Mouse (Mus musculus): ENCODE measurements around the gene Grb14. TPM values are rescaled to one million over a fixed set of nuclear protein-coding genes. Genes with fewer than 3 reads are reported as not detected.

The Grb14 gene
- polyA plus RNA-seq, 1 experiment from 2014 or later: 11.6 TPM

GRCm38 (mm10) chr2:65022363-65023240 lies 2.2 kb downstream of the Grb14 start:
- Histone ChIP-seq H3K9me3 (ENCODE audit: control insufficient read depth, low read length) (no peaks in the 10 kb centered on the region), H3K36me3 (ENCODE audit: control insufficient read depth, insufficient read depth, low read length) (no peaks in the 10 kb centered on the region), H3K4me1 (ENCODE audit: control insufficient read depth, insufficient read depth, low read length) (no peaks in the 10 kb centered on the region), H3K9ac (ENCODE audit: low read depth, low read length) (peak overlapping the region; percentile 69), H3K27me3 (replicated peaks; ENCODE audit: control insufficient read depth, insufficient read depth, low read length) (0 out of 2 replicates have a peak, but pooled peaks cover 3% of the 10 kb centered on the region), H3K4me3 (ENCODE audit: low read depth, low read length) (peak overlapping the region; percentile 77), H3K27ac (replicated peaks; ENCODE audit: low read depth, low read length) (no peak overlapping the region), H3K4me2 (ENCODE audit: low read depth, low read length) (peak overlapping the region; percentile 100)
- peak; percentile 93 for ATAC-seq (ENCODE audit: low read depth)
- WGBS: under 1% methylated on average over 47 of the region's 71 CpGs
- peak; percentile 73 for DNase-seq (ENCODE audit: low spot score)

GRCm38 (mm10) chr2:65021691-65022362 lies 3.0 kb downstream of the Grb14 start:
- 7% methylated on average over 15 of the region's 15 CpGs for WGBS
- peak; percentile 31 for DNase-seq (ENCODE audit: low spot score)

GRCm38 (mm10) chr2:65017375-65017774 lies 7.4 kb downstream of the Grb14 start:
- ATAC-seq (ENCODE audit: low read depth) (no peak), DNase-seq (ENCODE audit: low spot score) (no peak)
- H3K4me3 ChIP-seq (ENCODE audit: low read depth, low read length): no peak overlapping the region
- no peaks in the 10 kb centered on the region for H3K4me1 ChIP-seq (ENCODE audit: control insufficient read depth, insufficient read depth, low read length)
- H3K9ac ChIP-seq (ENCODE audit: low read depth, low read length): no peak overlapping the region
- H3K27ac ChIP-seq (replicated peaks; ENCODE audit: low read depth, low read length): no peak overlapping the region
- no peaks in the 10 kb centered on the region for H3K9me3 ChIP-seq (ENCODE audit: control insufficient read depth, low read length)
- H3K27me3 ChIP-seq (replicated peaks; ENCODE audit: control insufficient read depth, insufficient read depth, low read length): 0 out of 2 replicates have a peak, but pooled peaks cover 3% of the 10 kb centered on the region
- no peak overlapping the region for H3K4me2 ChIP-seq (ENCODE audit: low read depth, low read length)
- no peaks in the 10 kb centered on the region for H3K36me3 ChIP-seq (ENCODE audit: control insufficient read depth, insufficient read depth, low read length)
- 86% methylated on average over 2 of the region's 2 CpGs for WGBS

More at GRCm38 (mm10) chr2:65021691-65022362, 3.0 kb downstream of the Grb14 start:
- H3K36me3 ChIP-seq (ENCODE audit: control insufficient read depth, insufficient read depth, low read length): no peaks in the 10 kb centered on the region
- peak overlapping the region; percentile 77 for H3K4me3 ChIP-seq (ENCODE audit: low read depth, low read length)
- H3K27ac ChIP-seq (replicated peaks; ENCODE audit: low read depth, low read length): no peak overlapping the region
- peak overlapping the region; percentile 69 for H3K9ac ChIP-seq (ENCODE audit: low read depth, low read length)
- no peak for ATAC-seq (ENCODE audit: low read depth)
- peak overlapping the region; percentile 100 for H3K4me2 ChIP-seq (ENCODE audit: low read depth, low read length)
- H3K9me3 ChIP-seq (ENCODE audit: control insufficient read depth, low read length): no peaks in the 10 kb centered on the region
- H3K4me1 ChIP-seq (ENCODE audit: control insufficient read depth, insufficient read depth, low read length): no peaks in the 10 kb centered on the region
- H3K27me3 ChIP-seq (replicated peaks; ENCODE audit: control insufficient read depth, insufficient read depth, low read length): 0 out of 2 replicates have a peak, but pooled peaks cover 3% of the 10 kb centered on the region

DNA sequence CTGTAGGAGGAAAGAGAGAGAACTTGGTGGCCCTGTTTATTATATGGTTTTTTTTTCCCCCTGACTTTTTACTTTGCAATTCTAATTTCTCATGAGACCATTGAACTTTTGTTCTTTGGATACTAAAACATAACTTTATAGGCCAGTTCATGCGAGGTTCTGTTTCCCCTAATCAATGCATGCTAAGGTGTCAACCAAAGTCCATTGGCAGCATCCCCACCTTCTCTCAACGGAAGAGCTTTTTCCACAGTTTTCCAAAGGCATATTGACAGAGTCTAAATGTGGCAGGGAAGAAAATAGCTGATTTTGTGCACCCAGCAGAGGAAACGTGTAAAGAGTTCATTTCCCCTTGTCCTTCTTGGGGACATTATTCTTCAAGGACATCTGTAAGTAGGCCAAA lies 10.2 kb downstream of the Grb14 start:
- Histone ChIP-seq H3K9me3 (ENCODE audit: control insufficient read depth, low read length) (no peaks in the 10 kb centered on the region), H3K27me3 (replicated peaks; ENCODE audit: control insufficient read depth, insufficient read depth, low read length) (no peaks in the 10 kb centered on the region), H3K36me3 (ENCODE audit: control insufficient read depth, insufficient read depth, low read length) (no peaks in the 10 kb centered on the region), H3K4me1 (ENCODE audit: control insufficient read depth, insufficient read depth, low read length) (no peaks in the 10 kb centered on the region), H3K4me2 (ENCODE audit: low read depth, low read length) (no peak overlapping the region), H3K9ac (ENCODE audit: low read depth, low read length) (no peak overlapping the region), H3K27ac (replicated peaks; ENCODE audit: low read depth, low read length) (no peak overlapping the region), H3K4me3 (ENCODE audit: low read depth, low read length) (no peak overlapping the region)
- ATAC-seq (ENCODE audit: low read depth) (no peak), DNase-seq (ENCODE audit: low spot score) (no peak)
- 82% methylated on average over 3 of the region's 3 CpGs for WGBS

DNA sequence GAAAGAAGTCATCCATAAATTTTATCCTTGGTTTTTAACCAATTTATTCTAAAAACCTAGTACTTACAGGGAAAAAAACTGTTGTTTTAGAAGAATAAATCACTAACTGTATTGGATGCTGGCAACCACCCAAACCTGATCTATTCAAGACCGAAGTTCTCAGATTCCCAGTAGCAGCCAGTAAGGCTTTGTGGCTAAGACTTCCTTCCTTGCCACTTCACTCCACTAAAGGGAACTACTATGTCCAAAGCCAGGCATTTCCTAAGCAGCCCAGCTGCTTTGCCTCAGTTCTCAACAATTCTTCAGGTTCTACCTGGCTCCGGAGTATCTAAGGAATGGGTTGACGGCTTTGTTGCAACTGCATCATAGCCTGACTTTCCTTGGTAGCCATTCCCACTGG lies 14.7 kb downstream of the Grb14 start:
- no peak for ATAC-seq (ENCODE audit: low read depth)
- Histone ChIP-seq H3K27me3 (replicated peaks; ENCODE audit: control insufficient read depth, insufficient read depth, low read length) (no peaks in the 10 kb centered on the region), H3K9me3 (ENCODE audit: control insufficient read depth, low read length) (no peaks in the 10 kb centered on the region), H3K4me2 (ENCODE audit: low read depth, low read length) (no peak overlapping the region), H3K36me3 (ENCODE audit: control insufficient read depth, insufficient read depth, low read length) (no peaks in the 10 kb centered on the region), H3K9ac (ENCODE audit: low read depth, low read length) (no peak overlapping the region), H3K4me3 (ENCODE audit: low read depth, low read length) (no peak overlapping the region), H3K4me1 (ENCODE audit: control insufficient read depth, insufficient read depth, low read length) (no peaks in the 10 kb centered on the region), H3K27ac (replicated peaks; ENCODE audit: low read depth, low read length) (no peak overlapping the region)
- 72% methylated on average over 3 of the region's 3 CpGs for WGBS
- DNase-seq (ENCODE audit: low spot score): peak; percentile 72

DNA sequence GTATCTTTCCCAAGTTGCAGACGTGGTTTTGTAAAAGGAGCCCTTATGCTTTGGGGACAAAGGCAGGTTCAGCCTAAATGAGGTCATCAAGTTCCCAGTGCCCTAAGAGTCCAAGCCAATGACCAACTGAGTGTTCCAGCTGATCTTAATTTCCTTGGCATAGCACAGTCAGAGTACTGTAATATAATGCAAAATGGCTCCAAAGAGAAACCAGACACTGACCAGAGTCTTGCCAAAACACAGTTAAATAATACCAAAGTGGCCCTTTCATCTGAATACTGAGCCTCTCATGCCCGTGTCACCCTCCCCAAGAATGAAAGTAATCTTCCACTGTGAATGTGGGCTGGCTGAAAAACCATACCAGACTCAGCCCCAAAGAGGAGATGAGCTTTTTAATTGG lies 17.4 kb downstream of the Grb14 start:
- peak; percentile 41; the same call in 1 of the 2 replicates for ATAC-seq (ENCODE audit: low read depth)

GRCm38 (mm10) chr2:65005044-65005443 lies 19.7 kb downstream of the Grb14 start:
- no peak overlapping the region for H3K9ac ChIP-seq (ENCODE audit: low read depth, low read length)
- H3K27me3 ChIP-seq (replicated peaks; ENCODE audit: control insufficient read depth, insufficient read depth, low read length): no peaks in the 10 kb centered on the region
- no peak overlapping the region for H3K4me2 ChIP-seq (ENCODE audit: low read depth, low read length)
- ATAC-seq (ENCODE audit: low read depth): no peak
- no peak for DNase-seq (ENCODE audit: low spot score)
- H3K4me1 ChIP-seq (ENCODE audit: control insufficient read depth, insufficient read depth, low read length): no peaks in the 10 kb centered on the region
- H3K9me3 ChIP-seq (ENCODE audit: control insufficient read depth, low read length): no peaks in the 10 kb centered on the region
- H3K36me3 ChIP-seq (ENCODE audit: control insufficient read depth, insufficient read depth, low read length): no peaks in the 10 kb centered on the region
- H3K4me3 ChIP-seq (ENCODE audit: low read depth, low read length): no peak overlapping the region
- H3K27ac ChIP-seq (replicated peaks; ENCODE audit: low read depth, low read length): no peak overlapping the region

More for the DNA sequence above, 17.4 kb downstream of the Grb14 start:
- H3K4me2 ChIP-seq (ENCODE audit: low read depth, low read length): no peak overlapping the region
- H3K36me3 ChIP-seq (ENCODE audit: control insufficient read depth, insufficient read depth, low read length): no peaks in the 10 kb centered on the region
- no peak overlapping the region for H3K9ac ChIP-seq (ENCODE audit: low read depth, low read length)
- no peak overlapping the region for H3K4me3 ChIP-seq (ENCODE audit: low read depth, low read length)
- 32% methylated on average over 2 of the region's 2 CpGs for WGBS
- H3K9me3 ChIP-seq (ENCODE audit: control insufficient read depth, low read length): no peaks in the 10 kb centered on the region
- peak; percentile 20 for DNase-seq (ENCODE audit: low spot score)
- H3K4me1 ChIP-seq (ENCODE audit: control insufficient read depth, insufficient read depth, low read length): no peaks in the 10 kb centered on the region
- H3K27ac ChIP-seq (replicated peaks; ENCODE audit: low read depth, low read length): no peak overlapping the region
- no peaks in the 10 kb centered on the region for H3K27me3 ChIP-seq (replicated peaks; ENCODE audit: control insufficient read depth, insufficient read depth, low read length)

DNA sequence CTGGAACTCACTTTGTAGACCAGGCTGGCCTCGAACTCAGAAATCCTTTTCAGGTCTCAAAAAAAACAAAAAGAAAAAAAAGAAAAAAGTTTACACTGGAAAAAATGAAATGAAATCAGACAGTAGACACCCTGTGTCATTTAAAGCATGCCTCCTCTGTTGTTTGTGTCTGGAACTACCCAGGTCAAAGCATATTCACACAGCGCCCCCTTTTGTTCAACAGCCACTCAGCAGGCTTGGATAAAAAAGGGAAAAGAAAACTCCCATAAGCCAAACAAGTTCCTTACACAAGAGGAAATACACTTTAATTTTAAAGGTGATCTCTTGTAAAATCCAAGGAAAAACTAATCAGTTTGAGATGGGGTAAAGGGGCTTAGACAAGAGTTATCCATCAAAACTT lies 21.4 kb downstream of the Grb14 start:
- 45% methylated on average over 2 of the region's 2 CpGs for WGBS
- Histone ChIP-seq H3K9me3 (ENCODE audit: control insufficient read depth, low read length) (no peaks in the 10 kb centered on the region), H3K4me1 (ENCODE audit: control insufficient read depth, insufficient read depth, low read length) (no peaks in the 10 kb centered on the region), H3K36me3 (ENCODE audit: control insufficient read depth, insufficient read depth, low read length) (no peaks in the 10 kb centered on the region), H3K9ac (ENCODE audit: low read depth, low read length) (no peak overlapping the region), H3K27me3 (replicated peaks; ENCODE audit: control insufficient read depth, insufficient read depth, low read length) (no peaks in the 10 kb centered on the region), H3K4me2 (ENCODE audit: low read depth, low read length) (no peak overlapping the region), H3K4me3 (ENCODE audit: low read depth, low read length) (no peak overlapping the region), H3K27ac (replicated peaks; ENCODE audit: low read depth, low read length) (no peak overlapping the region)
- DNase-seq (ENCODE audit: low spot score) (peak; percentile 10), ATAC-seq (ENCODE audit: low read depth) (no peak)

Data from embryonic facial prominence, embryonic 14.5 days (tissue).